Mouse (Mus musculus) adrenal gland, adult 18-20 months (tissue): ENCODE measurements around the gene Camta1. TPM values are rescaled to one million over a fixed set of nuclear protein-coding genes. Genes with fewer than 3 reads are reported as not detected.

Experiments used
- DNase-seq, 2 experiments: peaks; one replicate each; pipeline ENCODE4 v3.0.0; 2021 to 2022; ENCODE audit warnings: low spot score in 2 of 2
- total RNA-seq, 2 experiments: library from RNA; stranded (reverse); gene quantifications; 1 replicate in 1 of 2; 2 replicates in 1 of 2; pipeline ENCODE4 v1.2.3; 2021

Gene Camta1
- total RNA-seq, 2 experiments from 2014 or later, result 37.2 to 38.2 TPM

DNA sequence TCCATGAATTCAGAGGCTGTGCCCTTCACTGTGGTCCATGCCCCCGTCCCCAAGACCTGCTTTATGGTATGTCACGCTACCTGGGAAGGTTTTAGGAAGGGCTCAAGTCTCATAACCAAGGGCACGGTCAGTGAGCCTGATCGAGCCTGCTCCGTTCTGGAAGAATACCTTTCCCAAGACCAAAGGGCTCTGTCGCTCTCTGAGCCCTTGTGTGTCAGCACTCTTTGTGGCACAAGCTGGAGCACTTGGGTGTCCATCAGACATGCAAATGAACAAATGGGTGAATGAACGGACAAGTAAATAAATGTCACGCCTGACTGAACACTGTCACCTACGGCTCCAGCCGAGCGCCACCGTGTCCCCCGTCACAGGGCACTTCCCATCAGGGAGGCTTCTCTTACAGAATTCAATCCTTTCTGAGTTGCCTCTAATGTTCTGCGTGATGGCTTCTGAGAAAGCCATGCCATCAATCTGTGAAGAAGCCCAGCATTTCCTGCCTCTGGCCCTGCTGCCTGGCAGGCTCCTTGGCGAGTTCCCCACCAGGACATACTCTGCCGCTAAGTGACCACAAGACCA, 386.7 kb downstream of the Camta1 start:
- DNase-seq, result no peak

DNA sequence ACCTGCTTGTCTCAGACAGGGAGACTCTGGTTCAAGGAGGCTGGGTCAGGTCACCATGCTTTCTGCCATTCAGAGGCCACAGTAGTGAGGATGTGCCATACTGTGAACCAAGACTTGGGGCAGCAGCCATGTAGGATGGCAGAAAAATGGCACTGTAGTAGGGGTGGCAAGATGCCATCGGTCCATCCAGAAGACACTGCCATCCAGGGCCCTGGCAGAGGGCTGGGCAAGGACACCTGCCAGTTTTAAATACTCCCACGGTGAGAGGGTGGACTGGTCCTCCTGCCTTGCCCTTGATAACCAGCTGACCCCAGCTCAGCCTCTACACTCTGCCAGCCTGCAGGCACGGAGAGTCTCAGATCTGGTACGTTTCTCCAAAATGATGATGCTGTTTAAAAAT, 389.8 kb downstream of the Camta1 start:
- DNase-seq, result no peak

DNA sequence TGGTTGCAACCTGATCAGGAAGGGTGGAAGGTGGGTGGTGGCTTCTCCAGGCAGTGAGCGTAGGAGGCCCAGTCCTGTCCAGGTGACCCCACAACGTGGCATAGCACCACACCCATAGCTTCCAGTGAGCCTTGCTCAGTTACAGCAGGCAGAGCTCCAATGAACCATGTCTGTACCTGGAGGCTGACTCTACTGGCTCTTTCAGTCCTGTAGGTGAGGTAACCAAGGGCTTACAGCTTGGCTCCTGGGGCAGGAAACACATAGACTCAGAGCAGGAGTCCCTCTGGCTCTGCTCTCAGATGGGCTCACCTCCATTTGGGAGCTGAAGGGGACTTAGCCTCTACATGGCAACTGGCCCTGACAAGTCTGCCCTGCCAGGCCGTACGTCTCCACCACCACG, 393.3 kb downstream of the Camta1 start:
- no peak for DNase-seq

DNA sequence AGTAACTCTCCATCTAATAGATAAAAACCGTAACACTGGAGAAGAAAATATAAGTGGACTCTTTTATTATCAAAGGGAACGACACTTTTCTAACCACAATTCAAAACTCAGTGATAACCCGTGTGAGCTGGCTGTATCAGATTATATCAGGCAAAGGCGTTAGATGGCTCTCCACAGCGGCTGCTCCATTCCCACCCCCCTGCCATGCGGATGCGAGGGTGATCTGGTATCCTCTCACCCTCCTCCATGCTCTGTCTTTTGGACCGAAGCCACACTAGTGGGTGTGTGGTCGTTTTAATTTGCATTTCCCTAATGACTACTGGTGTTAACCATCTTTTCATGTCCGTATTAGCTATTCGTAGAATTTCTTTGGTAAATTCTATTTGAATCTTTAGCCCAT, 403.0 kb downstream of the Camta1 start:
- no peak for DNase-seq

DNA sequence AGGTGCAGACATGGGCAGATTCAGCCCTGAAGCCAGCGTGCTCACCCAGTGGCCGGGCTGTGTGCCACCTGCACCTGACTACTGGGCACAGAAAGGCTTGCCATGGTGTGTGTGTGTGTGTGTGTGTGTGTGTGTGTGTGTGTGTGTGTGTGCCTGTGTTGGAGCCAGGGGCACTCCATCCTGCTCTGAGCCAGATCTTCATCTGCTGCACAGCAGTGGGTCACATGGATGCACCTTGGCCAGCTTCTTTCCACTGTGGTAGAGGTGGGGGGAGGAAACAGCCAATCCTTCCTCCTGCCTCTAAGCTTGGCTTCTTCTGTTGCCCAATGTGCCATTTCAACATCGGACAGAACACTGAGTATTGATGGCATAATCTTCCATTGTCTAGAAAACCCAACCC, 407.1 kb downstream of the Camta1 start:
- DNase-seq, result no peak

DNA sequence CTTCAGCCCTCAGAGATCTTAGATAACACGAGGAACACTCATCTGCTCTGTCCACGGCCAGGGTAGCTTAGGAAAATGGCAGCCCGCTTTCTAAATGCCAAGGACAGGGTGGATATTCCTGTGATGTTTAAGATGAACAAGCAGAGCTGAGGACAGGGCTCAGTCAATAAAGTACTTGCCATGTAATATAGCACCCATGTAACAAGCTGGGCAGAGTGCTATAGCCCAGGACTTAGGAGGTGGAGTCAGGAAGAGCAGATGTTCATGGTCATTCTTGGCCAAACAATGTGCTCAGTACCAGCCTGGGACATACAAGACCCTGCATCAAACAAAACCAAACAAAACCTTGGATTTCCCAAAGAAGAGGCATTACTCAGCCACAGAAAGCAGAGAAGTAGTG, 407.6 kb downstream of the Camta1 start:
- no peak for DNase-seq

DNA sequence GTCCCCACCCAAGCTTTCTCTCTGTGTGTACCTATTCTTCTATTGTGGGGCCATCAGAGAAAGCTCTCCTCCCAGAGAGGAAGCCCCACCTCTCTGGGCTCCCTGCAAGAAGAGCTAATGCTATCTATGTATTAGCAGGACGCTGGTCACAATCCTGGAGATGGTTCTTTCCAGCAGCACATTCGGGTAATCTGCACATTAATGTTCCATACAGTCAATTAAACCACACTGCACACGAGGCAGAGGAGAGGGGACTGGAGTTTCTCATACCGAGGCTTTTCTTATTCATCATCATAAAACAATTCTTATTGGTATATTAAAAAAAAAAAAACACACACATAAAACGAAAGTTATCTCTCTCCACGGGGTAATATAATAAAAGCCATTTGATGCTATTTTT, 409.8 kb downstream of the Camta1 start:
- DNase-seq, result no peak

DNA sequence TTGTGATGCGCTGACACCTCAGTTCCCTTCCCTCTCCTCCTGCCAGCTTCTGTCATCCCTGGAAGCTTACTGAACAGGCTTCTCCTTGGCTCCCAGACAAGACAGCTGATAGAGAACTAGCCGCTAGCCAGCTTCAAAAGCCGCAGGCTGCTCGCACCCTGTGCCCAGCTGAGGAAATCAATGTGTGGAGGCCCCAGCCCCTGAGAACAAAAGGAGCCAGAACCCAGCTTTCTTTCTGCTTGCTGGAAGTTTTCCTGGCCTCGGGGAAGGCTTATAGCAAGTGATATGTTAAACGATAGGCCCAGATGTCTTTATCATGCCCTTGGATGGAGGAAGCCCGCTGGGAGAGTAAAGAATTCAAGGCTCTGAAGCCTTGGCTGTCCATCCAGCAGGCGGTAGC, 411.7 kb downstream of the Camta1 start:
- DNase-seq, result no peak

DNA sequence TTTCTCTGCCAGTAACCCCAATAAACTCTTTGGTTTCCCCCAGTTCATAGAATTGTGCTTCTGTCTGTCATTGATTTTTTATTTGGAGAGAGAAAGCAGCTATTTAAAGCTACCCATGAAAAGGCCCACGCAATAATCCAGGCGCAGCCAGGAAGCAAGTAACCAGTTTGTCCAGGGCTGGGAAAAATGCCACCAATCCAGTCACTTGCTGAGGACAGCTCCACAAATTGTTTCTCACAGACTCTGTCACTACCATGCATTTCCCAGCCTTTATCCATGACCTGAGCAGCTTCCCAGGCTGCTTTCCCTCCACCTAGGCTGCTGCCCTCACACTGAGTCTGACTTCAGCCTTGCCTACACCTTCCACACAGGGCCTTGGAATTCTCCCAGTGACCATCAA, 413.3 kb downstream of the Camta1 start:
- DNase-seq, result no peak

DNA sequence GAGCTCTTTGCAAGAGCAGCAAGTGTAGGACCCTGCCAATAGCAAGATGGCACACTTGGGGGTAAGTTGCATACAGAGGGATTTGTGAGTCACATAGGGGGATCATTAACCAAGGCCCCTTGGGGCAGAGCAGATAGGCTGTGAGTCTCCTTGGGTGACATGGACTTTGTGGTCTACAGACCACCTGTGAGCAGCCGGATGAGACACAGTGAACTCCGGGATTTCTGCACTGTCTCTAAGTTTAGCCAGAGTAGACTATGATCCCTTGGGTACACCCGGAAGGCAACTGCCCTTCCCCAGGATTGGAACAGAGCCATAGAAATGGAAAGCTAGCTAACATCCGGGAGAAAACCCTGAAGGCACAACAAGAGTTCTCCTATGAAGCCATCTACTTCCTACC, 417.0 kb downstream of the Camta1 start:
- DNase-seq, result no peak

DNA sequence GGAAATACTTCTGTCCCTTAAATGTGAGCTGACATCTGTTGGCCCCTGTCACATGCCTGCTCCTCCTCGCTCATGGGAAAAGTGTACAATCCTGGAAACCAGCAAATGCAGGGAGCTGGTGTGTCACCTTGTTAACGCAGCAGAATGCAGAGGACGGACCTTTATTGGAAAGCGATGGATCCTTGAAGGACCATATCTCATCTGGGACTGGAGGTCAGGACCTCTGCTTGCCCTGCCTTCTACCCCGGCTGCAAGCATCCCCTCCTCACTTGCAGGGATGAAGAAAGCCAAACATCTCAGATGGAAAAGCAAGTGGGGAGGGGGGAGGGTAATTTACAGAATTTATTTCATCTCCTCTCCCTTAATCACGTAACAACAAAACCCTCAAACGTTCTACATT, 423.1 kb downstream of the Camta1 start:
- no peak for DNase-seq

DNA sequence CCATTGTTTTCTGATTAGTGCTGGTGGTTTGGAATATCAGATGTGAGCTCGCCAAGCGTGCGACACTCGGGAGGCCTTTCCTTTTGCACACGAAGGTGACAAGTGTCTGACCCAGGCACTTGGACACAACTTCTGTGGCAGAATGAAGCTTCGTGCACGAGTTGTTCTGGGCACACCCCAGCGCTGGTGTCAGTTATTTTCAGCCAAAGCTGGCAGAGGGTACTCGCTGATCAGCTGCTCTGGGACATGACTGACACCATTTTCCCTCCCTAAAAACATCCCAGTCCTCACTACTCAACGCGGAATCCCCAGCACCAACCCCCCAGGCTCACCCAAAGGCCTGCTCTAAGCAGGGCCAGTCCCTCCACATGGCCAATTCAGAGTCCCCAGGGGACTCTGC, 423.8 kb downstream of the Camta1 start:
- DNase-seq, result no peak

DNA sequence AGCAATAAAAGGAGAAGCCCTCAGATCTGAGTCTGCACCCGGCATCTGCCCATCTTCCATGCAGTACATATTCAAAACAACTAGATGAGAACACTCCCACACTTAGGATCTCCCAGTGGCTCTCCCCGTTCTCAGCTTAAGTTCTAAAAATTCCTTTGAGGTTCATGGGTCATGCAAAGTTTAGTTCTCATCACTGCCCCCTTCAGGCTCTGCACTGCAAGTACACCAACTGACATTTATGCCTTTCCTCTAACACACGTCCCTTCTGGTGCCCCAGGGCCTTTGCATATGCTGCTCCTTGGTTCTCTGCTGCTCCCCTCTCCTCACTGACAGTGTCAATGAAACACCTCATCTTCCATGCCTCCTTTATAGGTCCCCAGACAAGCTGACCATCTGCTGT, 436.5 kb downstream of the Camta1 start:
- no peak for DNase-seq

DNA sequence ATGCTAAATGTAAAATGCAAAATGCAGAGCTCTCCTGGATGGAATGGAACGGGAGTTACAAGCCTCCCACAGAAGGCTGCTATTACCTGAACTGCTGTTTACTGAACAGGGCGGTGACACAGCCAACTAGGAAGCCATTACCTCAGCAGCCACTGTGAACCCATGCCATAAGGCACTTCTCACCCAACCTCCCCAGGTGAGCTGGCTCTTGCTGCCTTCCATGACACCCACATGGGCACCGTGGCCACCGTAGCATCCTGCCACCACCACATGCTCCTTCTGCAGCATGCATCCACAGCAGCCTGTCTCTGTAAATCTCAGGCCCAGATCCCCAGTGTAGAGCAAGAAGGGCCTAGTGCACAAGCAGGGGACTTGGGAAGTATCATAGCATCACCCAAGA, 438.8 kb downstream of the Camta1 start:
- no peak for DNase-seq

DNA sequence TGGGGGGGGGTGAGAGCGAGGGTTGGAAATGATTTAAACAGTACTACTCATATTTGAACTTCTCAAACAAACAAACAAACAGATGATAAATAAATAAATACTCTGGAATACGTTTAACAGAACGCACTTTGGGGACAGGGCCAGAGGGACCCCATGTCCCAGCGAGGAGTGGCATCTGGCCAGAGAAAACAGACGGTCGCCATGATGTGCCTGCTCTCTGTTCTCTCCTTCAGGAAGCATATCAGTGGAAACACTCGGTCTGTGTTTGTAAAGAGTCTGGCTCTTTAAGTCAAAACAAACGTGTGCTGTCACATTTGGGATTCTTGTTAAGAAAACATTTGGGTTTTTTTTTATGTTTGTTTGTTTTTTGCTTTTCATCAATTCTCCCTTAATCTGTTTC, 439.3 kb downstream of the Camta1 start:
- no peak for DNase-seq

DNA sequence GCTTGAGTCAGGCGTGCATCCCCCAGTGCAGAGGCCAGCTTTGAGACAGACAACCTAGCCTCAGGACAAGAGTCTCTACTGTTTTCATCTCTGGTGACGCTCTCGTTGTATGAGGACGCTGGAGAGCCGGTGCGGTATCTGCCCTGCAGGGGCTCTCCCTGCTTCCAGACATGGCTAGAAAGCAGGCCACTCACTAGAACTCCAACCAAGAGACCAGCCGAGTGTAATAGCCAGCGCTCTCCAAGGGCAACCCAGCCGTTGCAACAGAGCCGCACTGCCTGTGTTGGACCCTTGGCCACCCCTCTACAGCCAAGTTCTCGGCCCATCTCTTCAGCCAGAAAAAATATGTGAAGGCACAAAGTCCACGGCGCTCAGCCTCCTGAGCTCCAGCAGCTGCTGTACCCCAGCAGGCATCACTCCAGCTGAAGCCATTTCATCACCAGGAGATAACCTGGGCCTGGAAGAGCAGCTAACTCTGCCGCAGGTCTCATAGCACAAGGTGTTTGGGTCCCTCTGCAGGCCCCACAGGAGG, 443.3 kb downstream of the Camta1 start:
- DNase-seq, result no peak

DNA sequence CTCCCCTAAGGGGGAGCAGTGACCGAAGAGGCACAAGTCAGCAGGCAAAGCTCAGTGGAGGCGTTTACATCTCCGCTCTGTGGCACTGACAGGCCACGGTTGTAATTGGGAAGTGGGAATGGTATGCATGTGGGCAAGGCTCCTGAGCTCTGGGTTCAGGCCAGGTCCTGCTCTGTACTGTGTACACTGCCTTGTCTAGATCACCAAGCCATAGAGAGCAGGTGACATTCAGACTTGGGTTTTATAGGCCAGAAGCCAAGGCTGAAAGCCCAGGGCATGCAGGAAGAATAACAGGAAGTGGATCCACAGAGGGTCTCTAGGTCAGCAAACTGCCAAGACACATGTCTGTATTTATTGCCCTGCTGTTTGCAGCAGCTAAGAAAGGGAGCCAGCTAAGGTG, 445.9 kb downstream of the Camta1 start:
- DNase-seq, result no peak

DNA sequence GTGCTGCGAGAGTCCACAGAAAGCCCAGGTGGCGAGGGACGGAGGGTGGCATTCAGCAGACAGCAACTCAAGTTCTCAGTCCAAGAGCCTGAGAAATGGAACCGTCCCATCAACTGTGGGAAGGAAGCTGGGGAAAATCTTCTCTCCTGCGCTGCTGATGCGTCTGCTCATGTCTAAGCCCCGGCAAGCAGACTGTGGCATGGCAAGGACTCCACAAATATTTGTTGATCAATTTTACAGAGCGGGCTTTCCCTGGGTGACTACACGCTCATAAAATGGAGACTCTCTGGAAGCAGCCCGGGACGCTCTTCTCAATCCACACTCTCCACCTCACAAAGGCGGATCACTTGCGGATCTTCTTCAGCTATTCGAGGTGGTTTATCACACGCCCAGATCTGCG, 446.3 kb downstream of the Camta1 start:
- no peak for DNase-seq

DNA sequence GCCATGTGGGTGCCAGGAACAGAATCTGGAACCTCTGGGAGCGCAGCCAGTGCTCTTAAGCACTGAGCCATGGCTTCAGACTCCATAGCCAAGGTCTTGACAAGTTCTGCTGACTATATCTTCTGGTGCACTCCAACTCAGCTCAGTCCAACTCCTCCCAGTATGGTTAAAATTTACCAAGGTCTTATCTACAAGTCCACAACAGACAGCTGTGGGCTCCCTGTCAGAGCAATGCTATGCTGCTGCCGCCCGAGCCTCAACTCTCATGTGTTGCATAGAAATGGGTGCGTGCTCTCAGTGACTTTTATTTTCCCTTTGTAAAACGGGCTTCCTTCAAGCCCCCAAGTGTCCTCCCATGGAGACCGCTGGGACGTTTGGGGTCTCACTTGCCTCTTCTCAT, 446.7 kb downstream of the Camta1 start:
- no peak for DNase-seq

DNA sequence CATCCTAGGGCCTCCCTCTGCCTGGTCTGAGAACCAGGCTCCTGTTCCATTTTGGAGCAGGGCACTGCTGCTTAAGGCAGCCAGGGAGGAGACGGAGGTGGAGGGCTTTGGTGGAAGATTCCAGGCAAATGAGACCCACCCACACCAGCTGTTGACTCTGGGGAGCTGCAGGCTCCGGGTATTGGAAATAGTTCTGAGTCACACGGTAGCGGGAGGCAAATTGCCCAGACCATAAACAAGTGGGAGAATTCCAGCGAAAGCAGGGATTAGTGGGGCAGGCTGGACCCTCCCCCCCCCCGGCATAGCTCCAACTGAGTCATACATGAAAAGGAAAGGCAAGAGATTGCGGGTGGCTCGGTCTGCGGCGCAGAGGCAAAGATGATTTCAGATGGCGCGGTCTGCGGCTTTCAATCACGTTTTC, 450.0 kb downstream of the Camta1 start:
- no peak for DNase-seq

DNA sequence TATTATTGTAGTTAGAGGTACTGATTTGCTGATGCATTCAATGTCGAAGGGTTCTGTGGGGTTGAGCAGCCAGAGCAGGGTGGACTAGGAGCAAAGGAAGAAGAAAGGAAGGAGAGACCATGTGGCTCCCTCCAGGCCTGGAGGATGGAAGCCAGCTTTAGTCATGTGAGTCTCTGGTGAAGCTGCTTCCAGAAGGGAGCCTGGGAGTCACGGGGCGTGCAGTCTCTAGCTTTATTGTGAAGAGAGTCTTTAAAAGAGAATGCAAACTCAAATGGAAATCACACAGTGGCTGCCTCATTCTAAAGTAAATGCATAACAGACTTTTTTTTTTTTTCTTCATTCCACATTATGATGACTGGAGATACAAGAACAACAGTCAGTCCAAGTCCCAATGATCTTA, 450.7 kb downstream of the Camta1 start:
- no peak for DNase-seq

DNA sequence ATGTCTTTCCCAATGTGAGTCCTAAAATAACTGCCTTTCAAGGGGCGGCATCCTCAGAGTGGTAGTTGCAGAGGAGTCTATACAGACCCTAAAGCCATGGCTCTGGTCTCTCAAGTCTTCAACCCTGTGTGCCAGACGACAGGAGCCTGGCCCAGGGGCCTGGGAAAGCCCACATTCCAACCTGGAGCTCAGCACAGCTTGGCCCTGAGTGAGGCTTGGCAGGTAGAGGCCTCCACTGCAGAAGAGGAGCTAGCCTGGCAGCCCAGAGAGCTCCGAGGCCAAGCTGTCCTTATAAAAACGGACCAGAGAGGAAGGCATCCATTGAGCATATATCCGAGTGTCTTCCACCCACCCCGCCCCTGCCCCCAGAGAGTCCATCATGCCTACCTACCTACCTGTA, 452.4 kb downstream of the Camta1 start:
- no peak for DNase-seq

DNA sequence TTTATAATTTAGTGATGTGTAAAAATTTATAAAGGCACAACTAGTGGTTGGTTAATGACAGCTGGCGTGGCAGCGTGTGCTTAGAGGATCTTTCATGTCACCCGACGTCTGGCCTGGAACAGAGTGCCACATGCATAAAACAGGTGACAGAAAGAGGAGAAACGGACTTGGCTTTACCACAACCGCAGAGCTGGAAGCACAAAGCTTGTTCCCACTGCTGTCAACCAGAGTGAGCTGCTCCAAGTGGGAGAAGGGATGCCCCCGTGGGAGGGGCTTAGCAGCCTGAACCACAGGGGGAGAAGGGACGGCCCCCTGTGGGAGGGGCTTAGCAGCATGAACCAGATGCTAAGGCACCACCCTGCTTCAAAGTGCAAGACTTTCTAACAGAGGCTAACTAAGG, 452.9 kb downstream of the Camta1 start:
- DNase-seq, result no peak

DNA sequence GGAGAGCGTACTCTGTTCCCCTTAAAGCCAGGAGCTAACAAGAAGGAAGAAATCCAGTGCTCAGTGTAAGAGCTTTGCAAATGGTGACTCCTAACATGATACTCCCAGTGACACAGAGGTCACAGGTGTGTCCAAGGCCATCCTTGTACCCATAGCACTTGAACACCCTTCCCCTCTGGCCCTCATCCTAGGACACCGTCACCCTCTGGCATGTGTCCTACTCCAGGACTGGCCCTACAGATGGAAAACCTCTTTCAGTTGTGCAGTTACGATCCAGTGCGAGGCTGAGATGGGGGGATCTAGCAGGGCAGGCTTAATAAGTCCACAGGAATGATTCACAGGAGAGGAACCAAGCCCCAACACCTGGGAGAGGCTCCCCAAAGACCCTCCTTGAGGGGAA, 453.4 kb downstream of the Camta1 start:
- no peak for DNase-seq
